Mouse (Mus musculus): ENCODE measurements around the gene Gm20695.

- TF ChIP-seq GATA1 (IDR thresholded peaks at IDR 0.05; ENCODE audit: borderline replicate concordance, low read length) (no peak; the same call in 2 of the 3 replicates), FLI1 (IDR thresholded peaks at IDR 0.05; ENCODE audit: low read length) (no peak)
Observed at GRCm38 (mm10) chr16:3855776-3856175, 28.7 kb upstream of the Gm20695 start.

Data from megakaryocyte, embryonic 14.5 days (primary cell).